Mouse (Mus musculus) embryonic fibroblast, embryonic 13.5 days (primary cell): ENCODE results near the gene Ccdc34.

Experiments used
- CTCF ChIP-seq: IDR thresholded peaks from 2 replicates; pipeline ENCODE4 v1.5.1; 2011; ENCODE audit warnings: mild to moderate bottlenecking, control low read depth, low read length, moderate library complexity, borderline replicate concordance; ENCODE audit not compliant: insufficient read depth
- POLR2A ChIP-seq: IDR thresholded peaks from 2 replicates; pipeline ENCODE4 v1.6.1; 2011; ENCODE audit warnings: low read depth, mild to moderate bottlenecking, control low read depth, low read length, moderate library complexity

DNA sequence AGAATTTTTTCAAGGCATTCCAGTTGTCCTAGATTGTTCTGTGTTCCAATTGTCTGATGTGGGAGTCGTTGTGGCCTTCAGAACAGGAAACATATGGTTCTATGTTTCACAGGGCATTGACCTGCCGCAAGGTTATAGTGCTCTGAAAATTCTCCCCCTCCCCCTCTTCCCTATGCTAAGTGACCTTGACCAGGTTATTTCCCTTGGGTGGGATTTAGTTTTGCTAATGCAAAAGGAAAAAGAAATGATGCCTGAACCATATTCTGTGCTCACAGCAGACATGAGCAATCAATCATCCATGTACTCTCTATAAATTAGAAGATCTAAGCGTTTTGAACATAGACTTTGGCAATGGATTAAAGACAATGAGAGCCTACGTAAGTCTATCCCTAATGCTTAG is 186.6 kb downstream of the Ccdc34 start:
- TF ChIP-seq CTCF (no peak), POLR2A (no peak)
